Mouse (Mus musculus) thymus, adult 18-20 months (tissue): ENCODE measurements around the gene Gm10912.
A peak's percentile ranks its signal among the peaks of the same experiment; 100 is the strongest.
"Not testable (repeated sequence)": the region's sequence is repeated elsewhere in the genome, so short reads cannot be mapped to it uniquely, and the experiment has no call there.

Source experiments
- DNase-seq, 2 experiments: peaks; one replicate each; pipeline ENCODE4 v3.0.0; 2022; ENCODE audit warnings: mixed read lengths in 2 of 2

Gene Gm10912

DNA sequence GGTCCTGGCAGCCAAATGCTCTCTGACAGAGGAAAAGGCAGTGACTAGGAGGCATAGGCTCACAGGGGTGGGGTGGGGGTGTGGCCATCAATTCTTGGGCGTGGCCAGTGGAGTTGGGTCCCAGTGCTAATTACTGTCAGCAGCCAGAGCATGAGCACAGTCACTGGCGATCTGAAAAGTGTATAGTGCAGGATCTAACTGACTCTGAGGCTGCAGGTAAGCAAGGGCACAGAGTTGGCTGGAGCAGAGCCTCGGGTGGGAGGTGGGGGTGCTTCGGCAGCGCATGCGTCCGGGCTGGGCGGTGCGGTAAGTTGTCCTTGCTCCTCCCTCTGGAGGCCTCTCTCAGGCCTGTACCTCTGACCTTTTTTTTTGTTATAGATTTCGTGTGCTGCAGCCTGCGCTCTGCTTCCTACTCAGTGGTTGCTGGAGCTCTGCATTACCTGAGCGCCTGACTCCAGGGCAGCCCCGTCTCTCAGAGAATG lies 4.1 kb downstream of the Gm10912 start, which contains the start of gene Cd59b:
Gene Cd59b (plus strand): TSS at position 146 of the 482 bp plus-strand sequence.
- DNase-seq: peak; percentile 25 to 29

DNA sequence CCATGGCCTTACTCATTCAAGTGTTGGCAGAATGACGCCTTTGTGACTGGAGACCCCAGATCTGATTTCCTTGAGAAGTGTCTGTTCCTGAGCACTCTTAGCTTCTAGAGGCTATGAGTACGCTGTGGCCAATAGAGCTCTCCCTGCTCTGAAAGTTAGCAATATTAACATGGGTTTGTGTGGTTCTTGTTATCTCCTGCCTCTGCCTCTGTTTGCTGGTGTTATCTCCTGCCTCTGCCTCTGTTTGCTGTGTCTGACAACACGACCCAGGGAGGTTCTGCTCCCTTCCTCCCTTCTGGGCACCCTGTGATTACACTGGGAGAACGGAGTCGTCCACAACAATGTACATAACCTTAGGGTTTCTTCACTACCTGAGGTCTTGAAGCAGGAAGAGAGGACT lies 12.7 kb downstream of the Gm10912 start:
- not testable (repeated sequence) for DNase-seq

DNA sequence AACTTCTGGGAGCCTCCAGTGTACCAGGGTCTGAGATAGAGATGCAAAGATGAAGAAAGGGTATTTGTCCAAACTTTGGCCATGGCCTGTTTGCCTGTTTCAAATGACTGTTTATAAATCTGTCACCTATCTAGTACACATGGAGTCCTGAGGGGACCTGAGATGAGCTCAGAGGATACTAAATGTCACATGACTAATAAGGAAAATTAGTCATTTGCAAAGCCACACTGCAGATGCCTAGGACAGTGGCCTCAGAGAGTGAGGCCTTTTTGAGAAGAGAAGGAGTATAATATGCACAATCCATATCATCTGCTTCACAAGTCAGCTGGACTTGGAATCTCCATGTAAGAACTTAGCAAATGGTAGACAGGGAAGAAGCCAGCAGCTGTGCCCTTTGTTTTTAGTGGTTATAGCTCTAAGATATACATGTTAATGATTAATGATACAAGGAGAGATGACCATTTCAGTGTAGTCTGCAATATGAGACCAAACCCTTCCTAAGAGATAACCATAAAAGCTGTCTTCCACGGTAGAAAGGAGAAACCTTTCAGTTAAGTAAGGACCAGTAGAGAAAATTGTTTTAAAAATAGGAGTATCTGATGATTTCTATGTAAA lies 15.9 kb downstream of the Gm10912 start:
- DNase-seq: not testable (repeated sequence)

DNA sequence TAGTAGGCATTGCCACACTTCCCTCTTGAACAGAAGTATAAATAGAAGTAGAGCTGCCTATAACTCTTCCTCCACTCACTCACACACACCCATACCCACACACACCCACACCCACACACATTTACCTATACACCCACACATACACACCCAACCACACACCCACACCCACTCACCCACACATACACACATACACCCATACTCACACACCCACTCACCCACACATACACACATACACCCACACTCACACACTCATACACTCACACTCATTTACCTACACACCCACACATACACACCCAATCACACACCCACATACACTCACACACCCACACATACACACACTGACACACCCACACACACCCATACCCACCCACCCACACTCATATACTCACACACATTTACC lies 16.8 kb downstream of the Gm10912 start:
- DNase-seq: no peak

DNA sequence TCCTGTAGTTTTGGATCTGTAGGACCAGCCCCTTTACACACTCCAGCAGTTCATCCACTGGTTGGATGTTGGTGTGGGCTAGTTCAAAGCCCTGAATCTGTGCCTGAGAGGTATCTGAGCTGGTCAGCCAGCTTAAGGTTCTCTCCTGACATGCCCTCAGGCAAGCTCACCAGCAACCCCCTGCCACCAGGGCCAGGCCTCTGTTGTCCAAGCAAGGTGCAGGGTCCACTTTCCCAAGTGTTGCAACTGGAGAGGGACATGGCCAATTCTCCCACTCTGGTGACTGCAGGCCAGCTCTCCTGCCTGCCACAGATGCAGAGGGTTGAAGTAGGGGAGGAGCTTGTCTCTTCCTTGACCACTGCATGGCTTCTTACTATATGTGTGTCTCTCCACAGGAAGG lies 18.4 kb downstream of the Gm10912 start:
- not testable (repeated sequence) for DNase-seq

DNA sequence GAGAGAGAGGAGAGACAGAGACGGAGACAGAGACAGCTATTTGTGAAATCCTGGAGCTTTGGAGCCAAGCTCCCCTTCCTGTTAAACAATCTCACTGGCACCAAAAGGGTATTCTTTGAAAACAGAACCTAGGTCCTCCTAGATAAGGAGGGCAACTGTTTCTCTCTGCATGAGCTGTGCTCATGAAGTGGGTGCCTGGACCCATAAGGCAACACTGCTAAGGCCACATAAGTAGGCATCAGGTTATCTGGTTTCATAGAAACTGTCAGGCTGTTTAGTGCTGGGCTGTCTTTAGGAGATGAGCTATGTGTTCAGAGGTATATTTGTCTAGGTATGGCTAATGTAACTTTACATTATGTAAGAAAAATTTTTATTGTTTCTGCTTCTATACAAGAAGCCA lies 21.9 kb downstream of the Gm10912 start:
- not testable (repeated sequence) for DNase-seq

DNA sequence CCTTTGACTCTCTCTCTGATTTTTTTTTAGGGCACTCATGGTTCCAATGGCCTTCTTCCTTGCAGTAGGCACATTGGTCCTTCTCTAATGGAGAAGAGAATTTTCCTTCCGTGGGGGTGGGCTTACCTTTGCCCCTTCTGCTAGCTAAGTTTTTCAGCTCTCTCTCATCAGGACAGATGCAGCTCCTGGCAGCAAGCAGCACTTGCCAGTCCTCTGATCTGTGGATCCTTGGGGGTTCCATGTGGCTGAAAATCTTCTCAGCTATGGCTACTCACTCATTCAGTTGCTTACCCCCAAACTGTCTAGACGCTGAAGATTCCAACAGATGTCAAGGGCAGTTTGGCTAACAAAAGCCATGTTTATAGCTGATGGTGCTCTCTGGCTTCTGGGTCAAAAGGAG lies 27.7 kb downstream of the Gm10912 start:
- no peak for DNase-seq

DNA sequence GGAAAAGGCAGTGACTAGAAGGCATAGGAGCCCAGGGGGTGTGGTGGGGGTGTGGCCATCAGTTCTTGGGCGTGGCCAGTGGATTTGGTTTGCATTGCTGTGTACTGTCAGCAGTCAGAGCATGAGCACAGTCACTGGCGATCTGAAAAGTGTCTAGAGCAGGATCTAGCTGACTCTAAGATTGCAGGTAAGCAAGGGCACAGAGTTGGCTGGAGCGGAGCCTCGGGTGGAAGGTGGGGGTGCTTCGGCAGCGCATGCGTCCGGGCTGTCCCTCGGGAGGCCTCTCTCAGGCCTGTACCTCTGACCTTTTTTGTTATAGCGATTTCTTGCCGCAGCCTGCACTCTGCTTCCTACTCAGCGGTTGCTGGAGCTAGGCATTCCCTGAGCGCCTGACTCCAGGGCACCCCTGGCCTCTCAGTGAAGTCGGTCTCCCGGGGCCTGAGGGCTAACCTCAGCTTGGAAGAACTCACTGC lies 30.2 kb downstream of the Gm10912 start, which contains the start of gene Cd59a:
Gene Cd59a (plus strand): TSS at position 61 of the 473 bp plus-strand sequence.
- peak; percentile 8 to 20 for DNase-seq

DNA sequence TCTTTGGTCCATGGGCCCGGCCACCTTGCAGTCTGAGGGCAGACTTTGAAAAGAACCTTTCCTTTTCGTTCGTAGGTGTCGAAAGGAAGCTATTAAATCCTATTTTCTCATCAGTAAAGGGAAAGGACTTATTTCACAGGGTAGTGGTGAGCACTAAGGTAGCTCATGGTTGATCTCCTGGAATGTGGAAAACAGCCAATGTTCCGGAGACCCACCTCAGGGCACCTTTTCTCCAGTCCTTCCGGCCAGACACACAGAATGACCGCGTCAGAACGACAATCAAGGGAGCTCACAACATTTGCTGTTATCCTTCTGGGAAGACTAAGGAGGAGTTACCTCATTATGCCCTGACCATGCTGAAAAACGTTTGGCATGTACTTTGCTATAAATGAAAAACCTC lies 30.6 kb downstream of the Gm10912 start:
- no peak for DNase-seq

DNA sequence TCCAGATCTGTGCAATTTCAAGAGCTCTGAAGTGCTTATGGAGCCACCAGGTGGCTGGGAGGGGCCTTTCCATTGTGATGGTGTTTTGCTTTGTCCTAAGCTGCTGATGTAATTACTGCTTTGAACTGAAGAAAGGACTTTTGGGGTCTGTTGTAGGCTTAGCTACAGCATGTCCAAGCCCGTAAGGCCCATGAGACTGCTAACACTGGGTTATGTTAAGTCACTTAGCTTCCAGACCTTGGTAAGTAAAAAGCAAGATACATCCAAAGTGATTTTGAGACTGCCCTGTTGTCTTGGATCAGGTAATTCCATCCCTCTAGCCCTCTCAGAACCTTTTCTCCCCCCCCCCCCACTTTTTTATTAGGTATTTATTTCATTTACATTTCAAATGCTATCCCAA lies 31.2 kb downstream of the Gm10912 start:
- DNase-seq: not testable (repeated sequence)

DNA sequence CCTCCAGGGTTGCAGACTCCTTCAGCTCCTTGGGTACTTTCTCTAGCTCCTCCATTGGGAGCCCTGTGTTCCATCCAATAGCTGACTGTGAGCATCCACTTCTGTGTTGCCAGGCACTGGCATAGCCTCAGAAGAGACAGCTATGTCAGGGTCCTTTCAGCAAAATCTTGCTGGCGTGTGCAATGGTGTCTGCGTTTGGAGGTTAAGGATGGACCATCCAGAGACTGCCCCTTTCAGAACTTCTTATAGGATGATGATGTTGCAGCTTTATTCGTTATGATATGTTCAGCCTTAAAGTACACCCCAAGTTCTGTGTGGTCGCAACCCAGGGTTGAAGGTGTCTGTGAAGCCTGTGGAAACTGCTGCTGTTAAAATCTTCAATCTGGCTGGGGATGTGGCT lies 31.8 kb downstream of the Gm10912 start:
- not testable (repeated sequence) for DNase-seq

DNA sequence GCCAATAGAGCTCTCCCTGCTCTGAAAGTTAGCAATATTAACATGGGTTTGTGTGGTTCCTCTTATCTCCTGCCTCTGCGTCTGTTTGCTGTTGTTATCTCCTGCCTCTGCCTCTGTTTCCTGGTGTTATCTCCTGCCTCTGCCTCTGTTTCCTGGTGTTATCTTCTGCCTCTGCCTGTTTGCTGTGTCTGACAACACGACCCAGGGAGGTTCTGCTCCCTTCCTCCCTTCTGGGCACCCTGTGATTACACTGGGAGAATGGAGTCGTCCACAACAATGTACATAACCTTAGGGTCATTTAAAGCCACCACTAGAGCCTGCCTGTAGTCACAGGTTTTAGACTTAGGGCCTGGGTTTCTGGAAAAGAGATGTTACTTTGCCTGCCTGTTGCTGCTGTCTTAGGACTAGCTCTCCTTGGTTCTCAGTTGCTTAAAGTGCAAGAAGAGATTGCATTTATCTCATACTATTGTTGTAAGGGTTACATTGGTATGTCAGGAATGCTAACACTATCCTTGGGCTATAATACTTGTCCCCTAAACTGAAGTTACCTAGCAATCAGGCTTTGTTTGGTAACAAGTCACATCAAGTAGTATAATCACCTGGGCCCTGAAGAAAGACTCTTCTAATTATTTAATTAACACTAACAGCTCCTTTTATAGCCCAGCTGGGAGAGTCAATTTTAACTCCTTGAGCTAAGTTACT lies 33.1 kb downstream of the Gm10912 start:
- DNase-seq: no peak

DNA sequence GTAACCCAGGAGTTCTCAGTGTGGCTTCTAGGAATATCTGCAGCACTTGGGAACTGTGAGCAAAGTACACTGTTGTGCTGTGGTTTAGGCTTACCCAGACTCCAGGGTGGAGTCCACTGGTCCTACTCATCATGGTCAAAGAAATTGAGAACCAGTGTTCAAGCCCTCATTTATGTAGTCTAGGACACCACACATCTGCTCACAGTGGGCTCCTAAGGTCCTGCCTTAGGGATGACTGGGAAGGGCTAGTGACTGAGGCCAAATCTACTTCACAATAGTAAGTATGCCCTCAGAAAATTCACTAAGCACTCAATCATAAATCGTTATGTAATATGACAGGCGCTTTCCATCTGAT lies 33.6 kb downstream of the Gm10912 start:
- no peak for DNase-seq

DNA sequence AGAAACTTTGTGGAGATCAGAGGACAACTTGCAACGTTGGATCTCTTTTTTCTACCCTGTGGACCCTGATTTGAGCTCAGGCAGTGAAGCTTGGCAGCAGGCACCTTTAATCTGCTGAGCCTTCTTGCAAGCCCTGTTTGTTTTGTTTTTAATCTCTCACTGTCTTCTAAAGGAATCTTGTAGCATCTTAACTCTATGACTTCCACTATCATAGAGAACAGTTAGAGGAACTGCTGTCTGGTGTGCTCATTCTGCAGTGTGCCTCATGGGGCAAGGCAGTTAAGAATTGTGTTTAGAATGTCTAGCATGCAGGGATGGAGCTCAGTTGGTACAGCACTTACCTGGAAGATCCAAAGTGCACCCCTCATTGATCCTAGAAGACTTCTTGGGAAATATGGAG lies 34.3 kb downstream of the Gm10912 start:
- DNase-seq: no peak

DNA sequence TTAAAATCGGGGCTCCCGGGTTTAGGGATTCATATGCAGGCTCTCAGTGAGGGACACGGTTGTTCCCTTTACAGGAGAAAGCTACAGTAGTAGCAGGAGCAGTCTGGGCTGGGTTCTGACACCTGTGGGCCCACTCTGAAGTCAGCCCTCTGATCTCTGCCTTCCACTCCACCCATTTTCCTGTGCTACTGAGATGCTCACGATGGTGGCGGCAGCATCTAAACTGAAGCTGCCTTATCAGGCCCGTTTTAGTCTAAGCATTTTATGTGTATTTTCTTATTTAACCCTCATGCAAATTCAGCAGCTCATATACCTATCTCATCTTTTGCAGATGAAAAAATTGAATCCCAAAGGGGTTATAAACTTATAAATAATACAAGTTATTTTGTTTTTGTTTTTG lies 39.2 kb downstream of the Gm10912 start:
- DNase-seq: no peak

DNA sequence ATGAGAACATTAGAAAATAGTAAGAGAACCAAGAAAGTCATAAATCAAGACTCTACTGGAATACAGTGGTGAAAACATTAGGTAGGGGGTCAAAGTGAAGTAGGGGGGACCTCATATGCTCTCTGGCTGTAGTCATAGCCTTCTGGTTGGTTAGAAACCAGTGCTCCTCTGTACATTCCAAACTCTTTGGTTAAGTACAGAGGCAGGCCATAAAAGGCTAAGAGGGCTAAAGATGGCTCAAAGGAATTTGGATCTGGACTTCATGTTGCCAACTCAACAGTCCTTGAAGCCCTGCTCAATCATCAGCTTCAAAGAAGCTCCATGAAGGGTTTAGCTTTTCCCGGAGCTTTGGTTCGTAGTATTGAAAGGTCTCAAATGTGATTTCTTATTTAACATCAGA lies 43.4 kb downstream of the Gm10912 start:
- DNase-seq: not testable (repeated sequence)

DNA sequence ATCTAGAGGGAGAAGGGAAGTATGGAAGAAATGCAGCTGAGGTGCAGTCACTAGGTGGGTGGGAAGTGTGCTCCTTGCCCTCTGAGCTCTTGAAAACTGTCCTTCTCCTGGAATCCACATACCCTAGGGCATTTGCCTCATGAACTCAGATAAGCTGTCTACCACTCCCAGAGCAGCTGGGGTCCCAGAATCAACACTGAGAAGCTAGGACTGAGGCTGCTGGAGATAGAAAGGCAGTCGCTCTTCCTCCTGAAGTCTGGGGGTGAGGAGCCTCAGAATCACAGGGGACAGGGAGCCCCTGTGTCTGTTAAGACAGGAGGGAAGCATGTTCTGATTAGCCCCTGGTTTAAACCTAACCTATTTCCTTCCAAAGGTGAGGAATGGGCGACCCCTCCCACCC lies 43.9 kb downstream of the Gm10912 start:
- no peak for DNase-seq

DNA sequence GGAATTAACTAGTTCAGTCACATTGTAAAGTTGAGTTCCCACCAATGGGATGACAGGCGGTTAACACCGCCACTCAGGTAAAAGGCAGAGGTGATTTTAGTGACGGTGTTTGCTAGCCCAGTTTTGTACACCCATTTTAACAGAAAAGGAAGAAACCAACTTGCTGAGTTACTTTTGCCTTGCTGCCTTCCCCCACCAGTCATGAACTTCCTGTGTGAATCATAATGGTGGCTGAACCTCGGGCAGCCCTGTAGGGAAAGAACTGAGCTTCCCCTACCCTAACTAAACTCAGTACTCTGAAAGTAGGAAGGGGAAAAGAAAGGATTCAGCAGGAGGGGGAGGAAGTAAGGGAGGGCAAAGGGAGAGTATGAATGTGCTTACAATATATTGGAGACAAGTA lies 44.4 kb downstream of the Gm10912 start:
- DNase-seq: no peak

DNA sequence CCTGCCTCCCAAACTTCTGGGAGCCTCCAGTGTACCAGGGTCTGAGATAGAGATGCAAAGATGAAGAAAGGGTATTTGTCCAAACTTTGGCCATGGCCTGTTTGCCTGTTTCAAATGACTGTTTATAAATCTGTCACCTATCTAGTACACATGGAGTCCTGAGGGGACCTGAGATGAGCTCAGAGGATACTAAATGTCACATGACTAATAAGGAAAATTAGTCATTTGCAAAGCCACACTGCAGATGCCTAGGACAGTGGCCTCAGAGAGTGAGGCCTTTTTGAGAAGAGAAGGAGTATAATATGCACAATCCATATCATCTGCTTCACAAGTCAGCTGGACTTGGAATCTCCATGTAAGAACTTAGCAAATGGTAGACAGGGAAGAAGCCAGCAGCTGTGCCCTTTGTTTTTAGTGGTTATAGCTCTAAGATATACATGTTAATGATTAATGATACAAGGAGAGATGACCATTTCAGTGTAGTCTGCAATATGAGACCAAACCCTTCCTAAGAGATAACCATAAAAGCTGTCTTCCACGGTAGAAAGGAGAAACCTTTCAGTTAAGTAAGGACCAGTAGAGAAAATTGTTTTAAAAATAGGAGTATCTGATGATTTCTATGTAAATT lies 45.7 kb downstream of the Gm10912 start:
- DNase-seq: not testable (repeated sequence)

DNA sequence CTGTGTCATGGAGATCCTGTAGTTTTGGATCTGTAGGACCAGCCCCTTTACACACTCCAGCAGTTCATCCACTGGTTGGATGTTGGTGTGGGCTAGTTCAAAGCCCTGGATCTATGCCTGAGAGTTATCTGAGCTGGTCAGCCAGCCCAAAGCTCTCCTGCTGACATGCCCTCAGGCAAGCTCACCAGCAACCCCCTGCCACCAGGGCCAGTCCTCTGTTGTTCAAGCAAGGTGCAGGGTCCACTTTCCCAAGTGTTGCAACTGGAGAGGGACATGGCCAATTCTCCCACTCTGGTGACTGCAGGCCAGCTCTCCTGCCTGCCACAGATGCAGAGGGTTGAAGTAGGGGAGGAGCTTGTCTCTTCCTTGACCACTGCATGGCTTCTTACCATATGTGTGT lies 47.9 kb downstream of the Gm10912 start:
- not testable (repeated sequence) for DNase-seq

DNA sequence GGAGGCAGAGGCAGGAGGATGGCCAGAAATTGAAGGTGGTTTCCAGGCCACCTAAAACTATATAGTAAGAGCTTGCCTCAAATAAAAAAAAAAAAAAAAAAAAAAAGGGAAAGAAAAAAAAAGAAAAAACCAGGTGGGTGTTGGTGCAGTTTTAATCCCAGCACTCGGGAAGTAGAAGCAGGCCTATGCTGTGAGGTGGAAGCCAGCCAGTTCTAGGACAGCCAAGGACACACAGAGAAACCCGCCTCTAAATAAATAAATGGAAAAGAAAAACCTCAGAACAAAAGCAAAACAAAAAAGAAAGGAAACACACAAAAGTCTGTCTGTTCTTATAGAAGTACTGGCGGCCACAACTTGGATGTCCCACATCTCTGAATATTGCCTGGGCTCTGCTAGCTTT lies 49.3 kb downstream of the Gm10912 start:
- DNase-seq: no peak
